Mouse (Mus musculus) cerebellum, adult (tissue): Measurements from ENCODE around the gene Fosl2.
"Not testable (repeated sequence)": the region's sequence is repeated elsewhere in the genome, so short reads cannot be mapped to it uniquely, and the experiment has no call there.

Experiments used
- ATAC-seq: cut with Nextera tagmentation; 2 replicates; pipeline ENCODE4 v1.9.2; 2017; ENCODE audit warnings: mild to moderate bottlenecking, moderate library complexity, mixed read lengths; ENCODE audit not compliant: insufficient number of reproducible peaks, low FRiP score, low TSS enrichment

The Fosl2 gene

GRCm38 (mm10) chr5:32163478-32164043, 28.0 kb downstream of the Fosl2 start:
- ATAC-seq = no peak

- no peak for ATAC-seq
These were observed 36.6 kb downstream of the Fosl2 start for GRCm38 (mm10) chr5:32172188-32172587.

- ATAC-seq = no peak
These were observed 41.2 kb downstream of the Fosl2 start for GRCm38 (mm10) chr5:32176800-32177199.

GRCm38 (mm10) chr5:32177737-32178136, 42.1 kb downstream of the Fosl2 start:
- no peak for ATAC-seq

- not testable (repeated sequence) for ATAC-seq
These were observed 43.1 kb downstream of the Fosl2 start for GRCm38 (mm10) chr5:32178720-32179119.

- ATAC-seq = no peak
These were observed 47.5 kb downstream of the Fosl2 start for GRCm38 (mm10) chr5:32182885-32183629.

- ATAC-seq = no peak
These were observed 52.1 kb downstream of the Fosl2 start for GRCm38 (mm10) chr5:32187717-32188116.

GRCm38 (mm10) chr5:32191259-32191658, 55.7 kb downstream of the Fosl2 start:
- no peak for ATAC-seq

GRCm38 (mm10) chr5:32192016-32192845, 56.6 kb downstream of the Fosl2 start:
- ATAC-seq = no peak

GRCm38 (mm10) chr5:32194236-32194635, 58.6 kb downstream of the Fosl2 start:
- no peak for ATAC-seq

GRCm38 (mm10) chr5:32195857-32196609, 60.4 kb downstream of the Fosl2 start:
- no peak for ATAC-seq

- ATAC-seq = peak; percentile 70
These were observed 62.1 kb downstream of the Fosl2 start for GRCm38 (mm10) chr5:32197698-32198097.

GRCm38 (mm10) chr5:32199136-32199535, 63.5 kb downstream of the Fosl2 start:
- no peak for ATAC-seq

GRCm38 (mm10) chr5:32199594-32199993, 64.0 kb downstream of the Fosl2 start:
- no peak for ATAC-seq

GRCm38 (mm10) chr5:32204653-32205052, 69.1 kb downstream of the Fosl2 start:
- ATAC-seq = no peak

GRCm38 (mm10) chr5:32206726-32207125, 71.1 kb downstream of the Fosl2 start:
- no peak for ATAC-seq
